Mouse (Mus musculus): ENCODE data around the gene Olfr1396. TPM values are rescaled to one million over a fixed set of nuclear protein-coding genes. Genes with fewer than 3 reads are reported as not detected.

Olfr1396 gene
- not detected in 2 replicates for polyA plus RNA-seq (2015; fragmentation: Nextera tagmentation; extraction: Ambion mirVana)

- H3K9ac ChIP-seq (replicated peaks): no peak within 1 kb of the TSS
- H3K4me2 ChIP-seq (replicated peaks): no peak within 1 kb of the TSS
- no peaks in the 10 kb centered on the region for H3K9me3 ChIP-seq
- no peak within 1 kb of the TSS for H3K4me3 ChIP-seq (replicated peaks)
- H3K4me1 ChIP-seq (replicated peaks): no peaks in the 10 kb centered on the region
- no peak within 1 kb of the TSS for H3K27ac ChIP-seq
- no peaks in the 10 kb centered on the region for H3K27me3 ChIP-seq
- ATAC-seq: no peak
- H3K36me3 ChIP-seq: no peaks in the 10 kb centered on the region
Observed at GRCm38 (mm10) chr11:49114774-49115173, at the start of gene Olfr1396. Gene Olfr1396, minus strand, starts transcription at chr11:49114874.

GRCm38 (mm10) chr11:49156821-49157814 lies 42.4 kb upstream of the Olfr1396 start:
- H3K9ac ChIP-seq (replicated peaks): no peak overlapping the region
- WGBS: 91% methylated on average over 2 of the region's 2 CpGs
- H3K4me2 ChIP-seq (replicated peaks): no peak overlapping the region
- no peaks in the 10 kb centered on the region for H3K9me3 ChIP-seq
- ATAC-seq: no peak
- H3K4me1 ChIP-seq (replicated peaks): no peaks in the 10 kb centered on the region
- H3K27me3 ChIP-seq: no peaks in the 10 kb centered on the region
- H3K36me3 ChIP-seq: no peaks in the 10 kb centered on the region
- no peak overlapping the region for H3K27ac ChIP-seq
- H3K4me3 ChIP-seq (replicated peaks): no peak overlapping the region

DNA sequence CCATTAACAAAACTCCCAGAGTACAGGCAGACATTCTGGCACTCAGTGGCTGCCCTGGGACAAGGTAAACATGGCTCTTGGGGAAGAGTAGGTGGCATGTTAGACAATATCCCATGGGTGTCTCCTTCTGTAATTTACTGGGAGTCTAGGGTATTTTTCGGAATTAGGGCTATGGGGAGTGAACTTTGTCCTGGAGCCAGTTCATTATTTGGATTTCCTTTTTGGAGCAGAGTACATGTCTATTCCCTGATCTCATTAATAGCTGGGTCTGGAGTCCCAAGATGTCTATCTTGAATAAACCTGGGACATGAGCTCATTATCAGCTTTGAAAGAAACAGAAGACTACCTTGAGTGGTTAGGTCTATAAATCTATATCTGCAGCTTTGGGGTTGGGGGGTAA lies 39.4 kb upstream of the Olfr1396 start, which contains the start of gene Olfr1394:
Gene Olfr1394, plus strand, starts transcription at position 301 of the 400 bp plus-strand sequence.
- 93% methylated on average over 1 of the region's 1 CpGs for WGBS
- Histone ChIP-seq H3K36me3 (no peaks in the 10 kb centered on the region), H3K4me2 (replicated peaks) (no peak within 1 kb of the TSS), H3K4me3 (replicated peaks) (no peak within 1 kb of the TSS), H3K9ac (replicated peaks) (no peak within 1 kb of the TSS), H3K9me3 (no peaks in the 10 kb centered on the region), H3K4me1 (replicated peaks) (no peaks in the 10 kb centered on the region), H3K27ac (no peak within 1 kb of the TSS), H3K27me3 (no peaks in the 10 kb centered on the region)
- no peak for ATAC-seq

DNA sequence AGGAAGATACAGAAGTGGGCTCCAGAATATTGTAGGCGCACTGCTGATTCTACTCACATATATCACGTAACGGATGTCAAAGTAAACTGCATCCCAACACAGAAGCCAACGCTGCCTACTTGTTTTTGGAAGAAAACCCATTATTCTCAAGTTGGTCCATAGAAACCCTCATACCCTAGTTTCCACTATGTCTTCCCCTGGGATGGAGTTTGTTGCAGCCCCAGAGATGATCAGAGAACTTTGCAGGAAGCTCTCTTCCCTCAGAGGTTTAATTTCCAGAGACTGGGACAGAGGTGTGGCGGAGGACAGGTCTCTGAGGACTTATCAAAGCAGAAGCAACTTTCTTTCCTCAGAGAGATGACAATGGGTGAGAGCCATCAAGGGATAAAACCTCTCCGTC lies 27.3 kb upstream of the Olfr1396 start, which contains the start of gene Olfr1395:
Gene Olfr1395, plus strand, starts transcription at position 301 of the 400 bp plus-strand sequence.
- Histone ChIP-seq H3K36me3 (no peaks in the 10 kb centered on the region), H3K27me3 (no peaks in the 10 kb centered on the region), H3K27ac (no peak within 1 kb of the TSS), H3K9me3 (no peaks in the 10 kb centered on the region), H3K4me2 (replicated peaks) (no peak within 1 kb of the TSS), H3K9ac (replicated peaks) (no peak within 1 kb of the TSS), H3K4me3 (replicated peaks) (no peak within 1 kb of the TSS), H3K4me1 (replicated peaks) (no peaks in the 10 kb centered on the region)
- 92% methylated on average over 6 of the region's 6 CpGs for WGBS
- ATAC-seq: no peak

DNA sequence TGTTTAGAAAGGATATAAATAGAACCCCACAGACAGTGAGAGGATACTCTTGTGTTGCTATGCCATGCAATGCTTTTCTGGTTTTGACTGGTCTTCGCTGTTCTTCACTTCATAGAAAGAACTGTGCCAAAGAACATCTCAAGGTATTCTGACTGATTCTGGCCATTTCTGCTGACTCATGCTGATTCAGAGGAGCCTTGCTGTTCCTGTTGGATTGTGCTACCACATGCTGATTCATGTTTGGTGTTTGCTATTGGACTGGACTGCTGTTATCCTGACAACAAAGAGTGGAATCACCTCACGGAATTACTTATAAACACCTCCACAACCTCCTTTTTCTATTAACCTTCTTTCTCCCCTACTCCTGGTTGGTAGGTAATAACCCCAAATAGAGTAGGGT lies 9.5 kb upstream of the Olfr1396 start:
- 91% methylated on average over 2 of the region's 2 CpGs for WGBS
- H3K4me3 ChIP-seq (replicated peaks): no peak overlapping the region
- no peak for ATAC-seq

DNA sequence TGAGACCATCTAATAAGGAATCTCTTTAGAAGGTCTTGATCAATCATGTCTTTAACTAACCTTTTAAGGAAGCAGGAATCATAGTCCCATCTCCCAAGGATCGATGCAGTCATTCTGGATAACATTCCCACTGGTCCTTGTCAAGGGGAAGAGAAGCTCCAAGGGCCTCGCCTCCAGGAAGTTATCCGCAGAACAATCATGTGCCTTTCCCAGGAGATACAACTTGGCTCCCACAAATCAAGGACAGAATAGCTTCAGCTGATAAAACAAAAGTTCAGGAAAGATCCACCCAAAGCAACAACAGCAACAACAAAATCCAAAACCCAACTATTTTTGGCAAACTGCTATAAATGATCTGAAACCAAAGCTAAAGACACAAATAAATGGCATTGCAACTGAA lies 5.0 kb upstream of the Olfr1396 start:
- H3K4me2 ChIP-seq (replicated peaks): no peak overlapping the region
- no peak overlapping the region for H3K4me3 ChIP-seq (replicated peaks)
- no peaks in the 10 kb centered on the region for H3K4me1 ChIP-seq (replicated peaks)
- ATAC-seq: no peak
- H3K9ac ChIP-seq (replicated peaks): no peak overlapping the region
- no peaks in the 10 kb centered on the region for H3K36me3 ChIP-seq
- 93% methylated on average over 3 of the region's 3 CpGs for WGBS
- H3K27ac ChIP-seq: no peak overlapping the region
- H3K9me3 ChIP-seq: no peaks in the 10 kb centered on the region
- no peaks in the 10 kb centered on the region for H3K27me3 ChIP-seq

More for the DNA sequence above, 9.5 kb upstream of the Olfr1396 start:
- no peaks in the 10 kb centered on the region for H3K27me3 ChIP-seq
- H3K9me3 ChIP-seq: no peaks in the 10 kb centered on the region
- no peak overlapping the region for H3K9ac ChIP-seq (replicated peaks)
- no peaks in the 10 kb centered on the region for H3K4me1 ChIP-seq (replicated peaks)
- H3K27ac ChIP-seq: no peak overlapping the region
- H3K4me2 ChIP-seq (replicated peaks): no peak overlapping the region
- no peaks in the 10 kb centered on the region for H3K36me3 ChIP-seq

DNA sequence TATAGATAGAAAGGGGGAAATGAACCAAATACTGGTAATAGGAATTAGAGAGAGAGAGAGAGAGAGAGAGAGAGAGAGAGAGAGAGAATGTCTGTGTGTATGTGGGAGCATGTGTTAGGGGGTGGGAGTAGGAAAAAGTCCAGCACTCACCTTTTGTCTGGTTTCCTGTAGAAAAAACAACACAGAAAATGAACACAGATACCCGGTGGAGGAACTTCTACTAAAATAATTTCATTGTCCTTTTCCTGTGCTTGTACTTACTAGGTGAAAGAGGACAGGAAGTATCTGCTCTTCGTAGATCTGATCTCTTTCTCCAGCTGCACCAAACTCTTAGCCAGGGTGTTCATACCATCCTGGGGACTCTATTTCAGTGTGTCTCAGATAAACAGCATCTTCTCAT lies 516 bp downstream of the Olfr1396 start:
- no peak overlapping the region for H3K4me3 ChIP-seq (replicated peaks)
- H3K36me3 ChIP-seq: no peaks in the 10 kb centered on the region
- WGBS: 70% methylated on average over 2 of the region's 2 CpGs
- H3K27me3 ChIP-seq: no peaks in the 10 kb centered on the region
- no peak overlapping the region for H3K27ac ChIP-seq
- no peak for ATAC-seq
- no peak overlapping the region for H3K9ac ChIP-seq (replicated peaks)
- H3K4me1 ChIP-seq (replicated peaks): no peaks in the 10 kb centered on the region
- H3K4me2 ChIP-seq (replicated peaks): no peak overlapping the region
- H3K9me3 ChIP-seq: no peaks in the 10 kb centered on the region

DNA sequence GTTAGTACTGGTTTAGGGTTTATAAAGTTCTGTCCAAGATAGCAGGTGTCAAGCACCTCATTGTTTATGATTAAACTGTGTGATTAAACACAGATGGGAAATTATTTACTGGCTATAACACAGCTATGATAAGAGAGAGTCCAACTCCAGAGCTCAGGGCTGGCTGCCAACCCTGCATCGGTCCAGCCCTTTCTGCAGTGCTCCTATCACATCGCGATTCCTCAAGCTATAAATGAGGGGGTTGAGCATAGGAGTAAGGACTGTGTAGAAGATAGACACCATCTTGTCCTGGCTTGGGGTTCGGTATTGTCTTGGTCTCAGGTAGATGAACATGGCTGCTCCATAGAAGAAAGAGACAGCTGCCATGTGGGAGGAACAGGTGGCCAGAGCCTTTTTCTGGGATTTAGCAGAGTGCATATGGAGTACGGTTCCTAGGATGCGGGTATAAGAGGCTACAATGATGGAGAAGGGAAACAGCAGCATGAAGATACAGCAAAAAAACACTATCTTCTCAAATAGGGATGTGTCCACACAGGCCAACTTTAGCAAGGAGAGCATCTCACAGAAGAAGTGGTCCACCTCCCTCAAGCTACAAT lies 2.0 kb downstream of the Olfr1396 start:
- no peak for ATAC-seq
- H3K27ac ChIP-seq: no peak overlapping the region
- no peaks in the 10 kb centered on the region for H3K9me3 ChIP-seq
- 92% methylated on average over 6 of the region's 6 CpGs for WGBS
- H3K4me2 ChIP-seq (replicated peaks): no peak overlapping the region
- no peaks in the 10 kb centered on the region for H3K27me3 ChIP-seq
- no peaks in the 10 kb centered on the region for H3K4me1 ChIP-seq (replicated peaks)
- H3K36me3 ChIP-seq: no peaks in the 10 kb centered on the region
- H3K4me3 ChIP-seq (replicated peaks): no peak overlapping the region
- H3K9ac ChIP-seq (replicated peaks): no peak overlapping the region

DNA sequence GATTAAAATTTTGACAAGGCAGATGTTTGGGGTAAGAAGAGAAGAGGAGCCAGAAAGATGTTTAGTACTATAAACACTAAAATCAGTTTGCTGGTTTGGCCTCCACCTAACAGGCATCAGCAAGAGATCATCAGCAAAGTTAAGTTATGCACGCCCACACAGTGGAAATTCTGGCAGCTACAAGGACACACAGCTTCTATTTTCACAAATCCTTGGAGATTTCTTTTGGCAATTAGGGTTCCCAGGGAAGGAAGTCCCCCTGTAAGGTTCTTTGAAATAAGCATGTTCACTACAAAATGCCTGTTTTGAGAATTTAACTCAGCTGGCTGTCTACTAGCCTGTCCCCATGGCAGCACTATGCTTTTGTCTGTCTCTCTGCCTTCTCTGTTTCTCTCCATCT lies 3.7 kb downstream of the Olfr1396 start:
- no peak for ATAC-seq
- WGBS: 76% methylated on average over 1 of the region's 1 CpGs
- H3K9me3 ChIP-seq: no peaks in the 10 kb centered on the region

DNA sequence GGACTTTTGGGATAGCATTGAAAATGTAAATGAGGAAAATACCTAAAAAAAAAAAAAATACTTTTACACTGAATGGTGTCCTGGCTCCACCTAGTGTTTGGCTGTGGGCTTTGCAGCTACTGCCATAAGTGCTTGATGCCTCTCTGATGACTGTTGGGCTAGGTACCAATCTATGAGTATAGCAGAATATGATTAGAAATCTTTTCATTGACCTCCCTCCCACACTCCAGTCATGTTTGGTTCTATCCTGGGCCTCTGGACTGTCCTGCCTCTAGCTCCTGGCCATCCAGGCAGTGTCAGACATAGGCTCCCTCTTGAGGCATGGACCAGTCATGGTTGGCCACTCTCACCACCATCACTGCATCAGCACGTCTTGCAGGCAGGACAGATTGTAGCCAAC lies 5.8 kb downstream of the Olfr1396 start:
- 41% methylated on average over 1 of the region's 1 CpGs for WGBS
- peak; percentile 43; the same call in 1 of the 2 replicates for ATAC-seq
- Histone ChIP-seq H3K36me3 (no peaks in the 10 kb centered on the region), H3K27ac (no peak overlapping the region), H3K9me3 (no peaks in the 10 kb centered on the region), H3K4me2 (replicated peaks) (no peak overlapping the region), H3K4me3 (replicated peaks) (no peak overlapping the region), H3K4me1 (replicated peaks) (no peaks in the 10 kb centered on the region), H3K9ac (replicated peaks) (no peak overlapping the region), H3K27me3 (no peaks in the 10 kb centered on the region)

More for the DNA sequence above, 3.7 kb downstream of the Olfr1396 start:
- no peaks in the 10 kb centered on the region for H3K36me3 ChIP-seq
- no peaks in the 10 kb centered on the region for H3K27me3 ChIP-seq
- no peaks in the 10 kb centered on the region for H3K4me1 ChIP-seq (replicated peaks)
- no peak overlapping the region for H3K27ac ChIP-seq
- H3K4me2 ChIP-seq (replicated peaks): no peak overlapping the region
- no peak overlapping the region for H3K9ac ChIP-seq (replicated peaks)
- no peak overlapping the region for H3K4me3 ChIP-seq (replicated peaks)

- no peak overlapping the region for H3K27ac ChIP-seq
- WGBS: 64% methylated on average over 10 of the region's 10 CpGs
- no peak for ATAC-seq
- H3K4me2 ChIP-seq (replicated peaks): no peak overlapping the region
- no peak overlapping the region for H3K4me3 ChIP-seq (replicated peaks)
- H3K4me1 ChIP-seq (replicated peaks): no peaks in the 10 kb centered on the region
- no peaks in the 10 kb centered on the region for H3K9me3 ChIP-seq
- no peaks in the 10 kb centered on the region for H3K27me3 ChIP-seq
- no peak overlapping the region for H3K9ac ChIP-seq (replicated peaks)
- H3K36me3 ChIP-seq: no peaks in the 10 kb centered on the region
Observed at GRCm38 (mm10) chr11:49107650-49108537, 6.8 kb downstream of the Olfr1396 start.

Measured in midbrain, embryonic 13.5 days (tissue).